Mouse (Mus musculus) embryo, embryonic 11.5 days (tissue): ENCODE data around the gene BC005624.
A peak's percentile ranks its signal among the peaks of the same experiment; 100 is the strongest.

ENCODE experiments used
- DNase-seq: peaks from one replicate; pipeline ENCODE4 v3.0.0-alpha.2; 2012; ENCODE audit warnings: low read depth, low spot score

Gene BC005624

GRCm38 (mm10) chr2:30981790-30982513 lies at the start of gene BC005624, which contains the start of gene Usp20:
Gene BC005624 (minus strand): TSS chr2:30982201.
Gene Usp20 (plus strand): TSS chr2:30982279.
- peak; percentile 100 for DNase-seq

GRCm38 (mm10) chr2:31026642-31027041 lies 44.6 kb upstream of the BC005624 start:
- no peak for DNase-seq

GRCm38 (mm10) chr2:31025458-31025857 lies 43.5 kb upstream of the BC005624 start:
- no peak for DNase-seq

- peak; percentile 36 for DNase-seq
These were observed 42.8 kb upstream of the BC005624 start for GRCm38 (mm10) chr2:31024618-31025370.

- no peak for DNase-seq
These were observed 41.9 kb upstream of the BC005624 start for GRCm38 (mm10) chr2:31023940-31024339.

GRCm38 (mm10) chr2:31020202-31020601 lies 38.2 kb upstream of the BC005624 start:
- DNase-seq = no peak

- DNase-seq = no peak
These were observed 37.0 kb upstream of the BC005624 start for GRCm38 (mm10) chr2:31019011-31019410.

- DNase-seq = no peak
These were observed 36.5 kb upstream of the BC005624 start for GRCm38 (mm10) chr2:31018519-31018918.

GRCm38 (mm10) chr2:31017625-31018317 lies 35.8 kb upstream of the BC005624 start:
- DNase-seq = no peak

GRCm38 (mm10) chr2:31013371-31014120 lies 31.5 kb upstream of the BC005624 start:
- no peak for DNase-seq

- DNase-seq = no peak
These were observed 25.2 kb upstream of the BC005624 start for GRCm38 (mm10) chr2:31007208-31007607.

- no peak for DNase-seq
These were observed 24.4 kb upstream of the BC005624 start for GRCm38 (mm10) chr2:31006434-31006833.

GRCm38 (mm10) chr2:31005453-31005852 lies 23.5 kb upstream of the BC005624 start:
- no peak for DNase-seq

GRCm38 (mm10) chr2:31002857-31003256 lies 20.9 kb upstream of the BC005624 start:
- DNase-seq = no peak

- DNase-seq = no peak
These were observed 16.7 kb upstream of the BC005624 start for GRCm38 (mm10) chr2:30998443-30999260.

- no peak for DNase-seq
These were observed 13.5 kb upstream of the BC005624 start for GRCm38 (mm10) chr2:30995432-30995996.

- no peak for DNase-seq
These were observed 12.9 kb upstream of the BC005624 start for GRCm38 (mm10) chr2:30994853-30995252.

GRCm38 (mm10) chr2:30990221-30990620 lies 8.2 kb upstream of the BC005624 start:
- no peak for DNase-seq

GRCm38 (mm10) chr2:30985111-30986020 lies 3.4 kb upstream of the BC005624 start:
- no peak for DNase-seq
